Mouse (Mus musculus): ENCODE data around the gene Krt78. TPM values are rescaled to one million over a fixed set of nuclear protein-coding genes. Genes with fewer than 3 reads are reported as not detected.

The Krt78 gene
- total and polyA plus RNA-seq, 2 experiments from 2014 or later = not detected

GRCm38 (mm10) chr15:101902171-101903149 is 51.6 kb downstream of the Krt78 start:
- Histone ChIP-seq H3K27me3 (ENCODE audit: control insufficient read depth, insufficient read depth, low read length) (no peaks in the 10 kb centered on the region), H3K4me1 (ENCODE audit: control insufficient read depth, insufficient read depth) (no peaks in the 10 kb centered on the region), H3K27ac (ENCODE audit: low read depth) (no peak overlapping the region), H3K36me3 (replicated peaks; ENCODE audit: control insufficient read depth, insufficient read depth, low read length) (no peaks in the 10 kb centered on the region), H3K4me3 (ENCODE audit: low read depth, low read length) (no peak overlapping the region), H3K9me3 (replicated peaks; ENCODE audit: control insufficient read depth, low read length) (no peaks in the 10 kb centered on the region), H3K9ac (replicated peaks; ENCODE audit: low read depth, low read length) (no peak overlapping the region), H3K4me2 (ENCODE audit: low read depth, low read length) (no peak overlapping the region)
- WGBS = 50% methylated on average over 12 of the region's 12 CpGs
- ATAC-seq (ENCODE audit: insufficient read depth, low read depth) (no peak), DNase-seq (ENCODE audit: low spot score) (no peak)
- no peak for TF ChIP-seq EP300 (IDR thresholded peaks at IDR 0.05; ENCODE audit: low read depth)
- TF ChIP-seq CTCF (IDR thresholded peaks at IDR 0.05; ENCODE audit: low read depth) = peak; percentile 41

Other genes starting within 250 kb of the Krt78 start
- 7.4 TPM in 1 of 2 replicates, not detected in the other for gene Krt5, start 241.4 kb downstream of the Krt78 start, total RNA-seq (2014; rRNA removed; ENCODE audit: low replicate concordance)
- gene Krt5, start 241.4 kb downstream of the Krt78 start, polyA plus RNA-seq (2015; fragmentation: Nextera tagmentation; extraction: Ambion mirVana) = 0.05 TPM in 1 of 2 replicates, not detected in the other
- gene Krt71, start 211.2 kb downstream of the Krt78 start, total RNA-seq (2014; rRNA removed; ENCODE audit: low replicate concordance) = not detected in 2 replicates
- not detected in 2 replicates for gene Krt71, start 211.2 kb downstream of the Krt78 start, polyA plus RNA-seq (2015; fragmentation: Nextera tagmentation; extraction: Ambion mirVana)
- gene Krt72, start 167.8 kb downstream of the Krt78 start, total RNA-seq (2014; rRNA removed; ENCODE audit: low replicate concordance) = not detected in 2 replicates
- not detected in 2 replicates for gene Krt72, start 167.8 kb downstream of the Krt78 start, polyA plus RNA-seq (2015; fragmentation: Nextera tagmentation; extraction: Ambion mirVana)
- not detected in 2 replicates for gene Krt73, start 151.9 kb downstream of the Krt78 start, total RNA-seq (2014; rRNA removed; ENCODE audit: low replicate concordance)
- not detected in 2 replicates for gene Krt73, start 151.9 kb downstream of the Krt78 start, polyA plus RNA-seq (2015; fragmentation: Nextera tagmentation; extraction: Ambion mirVana)
- not detected in 2 replicates for gene Krt2, start 136.1 kb downstream of the Krt78 start, total RNA-seq (2014; rRNA removed; ENCODE audit: low replicate concordance)
- not detected in 2 replicates for gene Krt2, start 136.1 kb downstream of the Krt78 start, polyA plus RNA-seq (2015; fragmentation: Nextera tagmentation; extraction: Ambion mirVana)
- not detected in 2 replicates for gene Krt1, start 103.5 kb downstream of the Krt78 start, total RNA-seq (2014; rRNA removed; ENCODE audit: low replicate concordance)
- gene Krt1, start 103.5 kb downstream of the Krt78 start, polyA plus RNA-seq (2015; fragmentation: Nextera tagmentation; extraction: Ambion mirVana) = 0.31 TPM in 1 of 2 replicates, not detected in the other
- not detected in 2 replicates for gene Krt77, start 84.6 kb downstream of the Krt78 start, total RNA-seq (2014; rRNA removed; ENCODE audit: low replicate concordance)
- gene Krt77, start 84.6 kb downstream of the Krt78 start, polyA plus RNA-seq (2015; fragmentation: Nextera tagmentation; extraction: Ambion mirVana) = not detected in 2 replicates
- not detected in 2 replicates for gene Krt76, start 61.4 kb downstream of the Krt78 start, total RNA-seq (2014; rRNA removed; ENCODE audit: low replicate concordance)
- not detected in 2 replicates for gene Krt76, start 61.4 kb downstream of the Krt78 start, polyA plus RNA-seq (2015; fragmentation: Nextera tagmentation; extraction: Ambion mirVana)
- 5.4 TPM in 1 of 2 replicates, not detected in the other for gene Krt4, start 29.6 kb downstream of the Krt78 start, total RNA-seq (2014; rRNA removed; ENCODE audit: low replicate concordance)
- gene Krt4, start 29.6 kb downstream of the Krt78 start, polyA plus RNA-seq (2015; fragmentation: Nextera tagmentation; extraction: Ambion mirVana) = 0.12 TPM in 1 of 2 replicates, not detected in the other
- gene Krt79, start 14.0 kb downstream of the Krt78 start, total RNA-seq (2014; rRNA removed; ENCODE audit: low replicate concordance) = not detected in 2 replicates
- 0.31 and 0.44 TPM in 2 replicates for gene Krt79, start 14.0 kb downstream of the Krt78 start, polyA plus RNA-seq (2015; fragmentation: Nextera tagmentation; extraction: Ambion mirVana)
- 19.0 and 110 TPM in 2 replicates for gene Krt8, start 50.2 kb upstream of the Krt78 start, total RNA-seq (2014; rRNA removed; ENCODE audit: low replicate concordance)
- 7.2 and 10.0 TPM in 2 replicates for gene Krt8, start 50.2 kb upstream of the Krt78 start, polyA plus RNA-seq (2015; fragmentation: Nextera tagmentation; extraction: Ambion mirVana)
- 12.9 and 75.9 TPM in 2 replicates for gene Krt18, start 73.9 kb upstream of the Krt78 start, total RNA-seq (2014; rRNA removed; ENCODE audit: low replicate concordance)
- gene Krt18, start 73.9 kb upstream of the Krt78 start, polyA plus RNA-seq (2015; fragmentation: Nextera tagmentation; extraction: Ambion mirVana) = 15.0 and 15.3 TPM in 2 replicates
- 109 and 110 TPM in 2 replicates for gene Eif4b, start 119.5 kb upstream of the Krt78 start, total RNA-seq (2014; rRNA removed; ENCODE audit: low replicate concordance)
- gene Eif4b, start 119.5 kb upstream of the Krt78 start, polyA plus RNA-seq (2015; fragmentation: Nextera tagmentation; extraction: Ambion mirVana) = 40.6 and 46.0 TPM in 2 replicates
- 40.3 and 57.9 TPM in 2 replicates for gene Tns2, start 146.1 kb upstream of the Krt78 start, total RNA-seq (2014; rRNA removed; ENCODE audit: low replicate concordance)
- gene Tns2, start 146.1 kb upstream of the Krt78 start, polyA plus RNA-seq (2015; fragmentation: Nextera tagmentation; extraction: Ambion mirVana) = 21.9 and 24.6 TPM in 2 replicates
- 20.0 and 22.8 TPM in 2 replicates for gene Spryd3, start 181.9 kb upstream of the Krt78 start, total RNA-seq (2014; rRNA removed; ENCODE audit: low replicate concordance)
- 15.1 and 16.0 TPM in 2 replicates for gene Spryd3, start 181.9 kb upstream of the Krt78 start, polyA plus RNA-seq (2015; fragmentation: Nextera tagmentation; extraction: Ambion mirVana)
- gene Igfbp6, start 190.1 kb upstream of the Krt78 start, total RNA-seq (2014; rRNA removed; ENCODE audit: low replicate concordance) = 30.5 and 35.4 TPM in 2 replicates
- gene Igfbp6, start 190.1 kb upstream of the Krt78 start, polyA plus RNA-seq (2015; fragmentation: Nextera tagmentation; extraction: Ambion mirVana) = 24.0 and 24.2 TPM in 2 replicates
- 1.7 TPM in 1 of 2 replicates, not detected in the other for gene Soat2, start 196.2 kb upstream of the Krt78 start, total RNA-seq (2014; rRNA removed; ENCODE audit: low replicate concordance)
- gene Soat2, start 196.2 kb upstream of the Krt78 start, polyA plus RNA-seq (2015; fragmentation: Nextera tagmentation; extraction: Ambion mirVana) = 0.08 and 0.14 TPM in 2 replicates
- 31.1 and 38.4 TPM in 2 replicates for gene Zfp740, start 249.0 kb upstream of the Krt78 start, total RNA-seq (2014; rRNA removed; ENCODE audit: low replicate concordance)
- gene Zfp740, start 249.0 kb upstream of the Krt78 start, polyA plus RNA-seq (2015; fragmentation: Nextera tagmentation; extraction: Ambion mirVana) = 17.7 and 18.8 TPM in 2 replicates

Data from heart, postnatal 0 days (tissue).